Mouse (Mus musculus) telencephalon, adult 2 months (tissue): ENCODE data around the gene Capn6.

Experiments
- DNase-seq: peaks from one replicate; pipeline ENCODE4 v3.0.0-alpha.2; 2011; ENCODE audit warnings: low read depth, low spot score

Gene Capn6

DNA sequence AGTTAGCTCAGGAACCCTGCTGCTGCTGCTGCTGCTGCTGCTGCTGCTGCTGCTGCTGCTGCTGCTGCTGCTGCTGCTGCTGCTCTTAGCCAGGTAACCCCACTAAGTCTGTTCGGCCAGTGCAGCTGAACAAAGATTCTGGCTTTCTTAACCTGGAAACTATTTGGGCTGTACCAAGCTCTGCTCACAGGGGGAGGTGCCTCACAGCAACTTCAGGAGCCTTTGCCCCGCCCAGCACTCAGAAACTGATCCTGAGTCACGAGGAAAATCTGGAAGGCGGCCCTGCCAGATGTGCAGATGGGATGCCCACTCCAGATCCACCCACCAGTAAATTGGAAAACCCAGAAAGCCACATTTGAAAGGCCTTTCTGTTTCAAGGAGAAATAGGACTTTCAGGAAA is at the start of gene Capn6:
Gene Capn6, minus strand, starts transcription at position 203 of the 400 bp plus-strand sequence.
- DNase-seq, result no peak

DNA sequence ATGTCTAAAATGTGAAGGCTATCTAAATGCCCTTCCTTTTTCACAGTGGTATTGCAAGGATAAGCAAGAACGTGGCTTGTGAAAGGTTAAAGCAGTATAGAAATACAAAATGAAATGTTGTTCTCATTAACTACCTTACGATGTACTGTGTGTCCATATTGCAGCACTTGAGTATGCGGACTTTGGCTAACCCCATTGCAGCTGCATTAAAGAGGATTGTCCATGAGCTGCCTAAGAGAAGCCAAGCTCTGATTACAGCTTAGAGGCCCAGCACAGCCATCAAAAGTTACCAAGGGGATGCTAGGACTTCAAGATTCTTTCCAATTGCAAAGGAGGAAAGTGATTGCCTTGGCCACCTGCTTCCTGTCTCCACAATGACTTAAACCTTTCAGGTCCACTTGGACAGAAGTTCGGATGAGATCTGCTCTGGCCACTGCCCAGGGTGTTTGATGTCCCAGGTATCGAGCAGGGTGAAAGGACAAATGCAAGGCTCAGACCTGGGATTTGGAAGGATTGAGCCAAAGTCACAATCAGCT is 40.0 kb upstream of the Capn6 start:
- DNase-seq, result no peak

DNA sequence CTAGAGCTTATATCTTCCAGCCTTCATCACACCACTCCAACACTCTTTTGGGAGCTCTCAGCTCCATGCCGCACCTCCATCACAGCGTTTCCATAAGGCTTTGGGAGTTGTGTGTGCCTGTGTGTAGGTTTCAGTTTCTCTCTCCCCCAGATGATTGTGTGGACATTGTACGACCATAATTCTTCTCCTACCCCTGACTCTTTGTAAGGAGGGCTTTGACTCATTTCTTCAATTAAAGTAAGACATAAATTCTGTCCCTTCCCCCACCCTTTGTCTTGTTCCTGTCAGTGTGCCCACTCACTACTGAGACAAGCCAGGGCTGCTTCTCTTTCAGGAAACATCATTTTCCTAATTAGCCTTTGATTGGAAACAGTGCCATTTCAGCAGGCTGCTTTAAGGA is 24.1 kb upstream of the Capn6 start:
- DNase-seq, result no peak

DNA sequence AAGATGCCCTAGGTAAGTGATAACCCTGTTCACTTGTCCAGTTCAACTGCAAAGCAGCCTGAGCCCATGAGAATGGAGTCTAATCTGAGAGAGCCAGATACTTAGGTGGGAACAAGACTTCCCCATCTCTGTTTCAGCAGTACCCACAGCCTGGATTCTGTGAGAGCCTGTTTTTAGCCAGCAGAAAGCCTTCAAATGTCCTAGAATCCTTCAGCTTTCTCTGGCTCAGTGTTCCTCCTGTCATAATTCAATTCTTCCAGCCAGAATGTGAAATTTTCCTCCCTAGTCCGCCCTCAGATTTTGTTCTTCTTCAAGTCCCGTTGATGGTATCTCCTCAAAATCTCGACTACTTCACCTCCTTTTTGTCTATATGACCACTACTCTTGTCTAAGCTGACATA is 22.8 kb upstream of the Capn6 start:
- peak; percentile 33 for DNase-seq

DNA sequence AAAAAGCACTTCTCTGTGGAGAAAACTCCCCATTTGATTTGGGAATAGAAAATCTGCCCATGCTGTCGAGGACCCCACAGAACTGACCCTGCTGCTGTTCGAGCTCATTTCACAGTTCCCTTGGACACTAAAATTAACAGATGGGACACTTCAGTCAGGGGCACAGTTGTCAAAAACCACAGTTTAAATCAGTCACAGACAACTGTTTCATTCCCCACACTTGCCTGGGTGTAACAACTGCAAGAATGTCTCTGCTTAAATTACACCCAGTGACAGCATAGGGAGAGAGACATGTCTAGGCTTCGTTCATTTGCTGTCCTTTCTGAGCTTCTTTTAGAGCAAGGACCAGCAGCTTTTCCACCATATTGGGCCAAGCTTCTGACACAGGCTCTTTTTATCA is 19.4 kb upstream of the Capn6 start:
- DNase-seq, result no peak

DNA sequence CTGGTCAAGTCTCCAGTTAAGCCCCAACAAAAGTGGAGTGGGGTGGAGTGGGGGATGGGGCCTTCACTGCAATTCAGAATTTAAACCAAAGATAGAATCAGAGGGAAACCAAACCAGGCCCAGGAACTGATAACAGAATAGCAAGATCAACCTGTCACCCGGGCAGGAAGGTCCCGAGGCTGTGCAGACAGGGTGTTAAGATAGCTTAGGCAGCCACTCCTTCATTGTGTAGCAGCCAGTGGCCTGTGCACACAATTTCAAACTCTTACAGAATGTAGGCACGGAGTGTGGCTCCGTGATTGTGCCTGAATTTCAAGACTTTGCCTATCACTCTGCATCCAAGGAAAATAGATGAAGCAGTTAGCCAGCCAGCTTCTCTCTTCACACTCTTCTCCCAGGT is 693 bp downstream of the Capn6 start:
- DNase-seq, result no peak

DNA sequence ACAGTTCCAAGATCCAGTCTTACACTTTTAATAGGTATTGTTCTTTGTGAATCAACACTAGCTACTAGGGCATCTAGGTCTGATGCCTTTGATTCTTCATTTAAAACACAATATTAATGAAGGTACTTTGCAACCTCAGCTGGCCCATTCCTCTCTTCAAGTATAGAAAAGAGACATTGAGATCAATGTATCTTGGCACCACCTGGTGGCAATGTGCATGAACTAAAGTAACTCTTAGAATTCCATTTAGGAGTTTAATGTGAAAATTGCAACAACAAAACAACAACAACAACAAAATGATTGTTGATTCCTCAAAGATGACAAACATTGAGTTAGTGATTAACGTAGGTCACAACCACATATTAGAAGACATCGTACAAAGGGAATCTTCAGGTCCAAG is 8.3 kb downstream of the Capn6 start:
- DNase-seq, result no peak

DNA sequence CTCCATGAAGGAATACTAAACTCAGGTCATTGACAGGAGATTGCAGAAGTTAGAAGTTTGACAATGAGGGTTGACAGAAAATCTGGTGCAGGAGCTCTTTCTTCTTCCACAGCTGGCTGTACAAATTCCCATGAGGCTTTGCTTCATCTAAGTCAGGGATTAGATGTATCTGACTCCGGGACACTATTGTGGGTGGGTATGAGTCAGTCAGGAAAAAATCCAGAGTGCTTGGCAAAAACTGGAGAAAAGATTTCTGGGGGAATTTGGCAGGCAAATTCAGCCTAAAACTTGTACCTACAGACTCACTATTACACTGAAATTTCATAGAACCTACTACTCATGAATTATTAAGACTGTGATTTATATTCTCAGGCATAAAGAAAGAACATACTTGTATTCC is 11.3 kb downstream of the Capn6 start:
- DNase-seq, result no peak

DNA sequence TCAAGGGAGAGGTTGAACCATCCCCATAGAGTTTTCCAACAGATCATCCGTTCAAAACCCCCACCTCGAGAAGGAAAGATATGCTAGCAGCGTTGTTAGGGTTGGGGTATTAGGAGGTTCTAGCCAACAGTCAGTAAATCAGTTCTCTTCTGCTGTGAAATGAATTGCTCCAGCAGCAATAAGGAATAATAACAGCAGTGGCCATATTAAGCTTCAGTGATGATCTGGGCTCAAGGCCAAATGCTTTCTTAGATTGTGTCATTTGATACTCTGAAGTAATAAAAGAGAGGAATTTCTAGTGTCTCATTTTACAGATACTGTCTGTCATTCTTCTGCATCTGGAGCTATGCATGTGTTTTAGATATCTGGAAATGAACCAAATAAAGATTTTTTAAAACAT is 64.7 kb downstream of the Capn6 start:
- no peak for DNase-seq
